Mouse (Mus musculus) brain, embryonic 14.5 days (tissue): ENCODE measurements around the gene Etfa.

Experiments
- CTCF ChIP-seq: fragments of 200-500 bp; IDR thresholded peaks from 2 replicates; pipeline ENCODE4 v1.5.1; 2012; ENCODE audit warnings: inconsistent platforms, mild to moderate bottlenecking, moderate library complexity, borderline replicate concordance; ENCODE audit not compliant: insufficient read depth, insufficient read length; ENCODE audit errors: extremely low read depth
- POLR2A ChIP-seq: fragments of 200-500 bp; IDR thresholded peaks from 2 replicates; pipeline ENCODE4 v1.6.1; 2012; ENCODE audit warnings: mild to moderate bottlenecking, inconsistent platforms, borderline replicate concordance; ENCODE audit not compliant: poor library complexity, insufficient read depth, insufficient read length, severe bottlenecking; ENCODE audit errors: extremely low read depth

DNA sequence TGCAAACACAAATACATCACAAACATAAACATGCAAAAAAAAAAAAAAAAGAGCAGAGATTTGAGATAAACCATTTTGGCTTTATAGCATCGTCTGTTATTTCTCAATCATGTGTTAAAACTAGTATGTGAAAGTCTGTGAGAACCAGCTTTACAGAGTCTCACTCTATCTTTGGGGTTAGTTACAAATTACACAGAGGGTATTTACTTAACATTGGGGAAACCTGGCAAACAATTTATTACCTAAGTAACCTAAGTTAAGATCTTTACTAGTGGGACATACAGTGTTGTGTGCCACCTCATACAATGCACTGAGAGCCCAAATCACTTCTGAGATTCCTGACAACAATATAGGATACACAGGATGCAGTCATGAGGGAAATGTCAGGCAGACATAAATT, 2.3 kb downstream of the Etfa start:
- TF ChIP-seq CTCF (no peak), POLR2A (no peak)
